Mouse (Mus musculus) left cerebral cortex, adult 9 months (tissue): Measurements from ENCODE around the gene Fgfr2.

ENCODE experiments used
- DNase-seq, 2 experiments: peaks; one replicate each; pipeline ENCODE4 v3.0.0; 2022; ENCODE audit warnings: low spot score in 2 of 2

Fgfr2 gene

GRCm38 (mm10) chr7:132754389-132754750, 368.8 kb downstream of the Fgfr2 start:
- no peak for DNase-seq

DNA sequence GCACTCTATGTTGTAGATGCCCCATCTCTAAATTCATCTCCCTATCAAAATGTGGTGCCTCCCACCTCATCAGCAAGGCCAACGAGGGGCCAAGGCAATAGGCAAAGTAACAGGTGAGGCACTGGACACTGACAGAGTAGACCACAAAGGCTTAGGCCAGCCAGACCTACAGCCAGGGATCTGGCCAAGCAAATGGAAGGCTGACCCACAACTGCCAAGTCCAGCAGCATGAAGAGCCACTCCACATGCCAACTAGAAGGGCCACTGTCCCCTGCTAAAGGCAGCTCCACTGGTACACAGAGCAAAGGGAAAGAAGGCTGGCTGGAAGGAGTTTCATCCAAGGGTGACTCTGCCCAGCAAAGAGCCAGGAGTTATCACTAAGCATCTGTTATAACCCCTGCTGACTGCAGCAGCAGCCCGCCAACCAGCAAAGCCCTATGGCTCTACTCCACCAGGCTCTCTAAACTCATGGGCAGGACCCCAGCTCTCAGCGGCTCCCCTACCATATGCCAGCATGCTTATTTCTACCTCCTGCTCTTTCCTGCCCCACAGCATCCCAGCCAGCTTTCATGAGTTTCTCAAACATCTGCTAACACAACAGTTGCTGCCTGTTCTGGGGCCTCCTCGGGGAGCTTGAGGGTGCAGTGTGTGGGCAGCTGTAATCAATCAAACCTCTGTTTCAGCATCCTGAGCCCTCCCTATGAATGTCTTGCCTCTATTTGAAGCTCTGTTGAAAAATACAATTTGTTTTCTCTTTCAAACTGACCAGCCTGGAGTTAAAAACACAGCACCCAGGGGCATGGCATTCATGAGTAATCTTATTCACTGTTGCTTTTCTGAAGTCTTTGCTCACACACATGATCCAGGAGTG, 369.4 kb downstream of the Fgfr2 start:
- DNase-seq: no peak

DNA sequence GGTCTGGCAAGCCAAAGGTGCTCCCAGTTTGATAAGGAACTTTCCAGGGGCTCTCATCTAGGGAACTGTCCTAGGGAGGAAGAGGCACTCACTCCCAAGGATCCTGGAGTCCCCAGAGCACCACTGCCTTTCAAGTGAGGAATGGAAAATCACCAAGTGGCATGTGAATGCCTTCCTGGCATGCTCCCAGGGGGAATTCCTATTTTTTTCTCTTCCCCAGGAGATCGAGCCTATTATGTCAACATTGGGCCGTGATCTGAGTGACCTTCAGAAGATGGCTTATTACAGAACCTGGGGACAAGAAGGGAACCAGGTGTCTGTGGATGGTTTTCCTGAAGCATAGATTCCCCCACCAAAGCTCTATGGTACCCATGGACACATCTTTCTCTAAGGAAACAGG, 371.4 kb downstream of the Fgfr2 start:
- DNase-seq: no peak

DNA sequence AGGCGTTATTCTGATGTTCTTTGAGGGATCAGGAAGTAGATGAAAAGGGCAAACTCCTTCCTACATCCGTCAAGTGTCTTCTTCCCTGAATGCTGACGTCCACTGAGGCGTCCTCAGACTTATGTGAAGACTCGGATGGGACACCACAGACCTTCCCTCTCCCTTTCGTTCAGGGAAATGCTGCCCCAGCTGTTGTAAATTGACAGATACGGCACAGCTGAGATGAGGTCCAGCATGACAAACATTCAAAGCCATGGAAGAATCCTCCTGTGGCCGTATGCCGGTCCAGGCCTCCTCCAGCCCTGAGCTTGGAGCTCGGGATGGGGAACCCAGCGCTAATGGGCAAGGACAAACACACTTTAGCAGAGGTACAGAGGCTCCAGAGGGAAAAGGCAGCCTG, 373.6 kb downstream of the Fgfr2 start:
- DNase-seq: no peak

GRCm38 (mm10) chr7:132748076-132748769, 374.9 kb downstream of the Fgfr2 start:
- no peak for DNase-seq

GRCm38 (mm10) chr7:132747096-132747495, 376.1 kb downstream of the Fgfr2 start:
- DNase-seq: no peak

DNA sequence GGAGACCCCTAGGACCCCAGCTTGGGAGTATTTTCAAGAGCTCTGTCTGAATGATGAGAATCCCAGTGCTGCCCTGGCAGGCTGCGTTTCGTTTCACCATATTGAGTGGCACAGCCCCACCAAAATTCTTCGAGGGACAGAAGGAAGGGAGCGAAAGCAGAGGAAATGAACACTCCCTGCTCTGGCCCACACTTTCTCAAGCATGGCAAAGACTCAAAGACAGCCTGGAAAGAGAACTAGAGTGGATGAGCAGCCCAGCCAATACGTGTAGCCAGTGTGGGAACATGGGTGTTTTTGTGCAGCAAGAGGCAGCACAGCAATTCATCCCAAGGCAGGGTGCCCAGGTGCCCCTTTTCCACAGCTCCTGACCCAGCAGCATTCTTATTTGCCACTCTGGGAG, 380.2 kb downstream of the Fgfr2 start:
- DNase-seq: no peak

- DNase-seq: no peak
These were observed 383.3 kb downstream of the Fgfr2 start for GRCm38 (mm10) chr7:132739829-132740228.

DNA sequence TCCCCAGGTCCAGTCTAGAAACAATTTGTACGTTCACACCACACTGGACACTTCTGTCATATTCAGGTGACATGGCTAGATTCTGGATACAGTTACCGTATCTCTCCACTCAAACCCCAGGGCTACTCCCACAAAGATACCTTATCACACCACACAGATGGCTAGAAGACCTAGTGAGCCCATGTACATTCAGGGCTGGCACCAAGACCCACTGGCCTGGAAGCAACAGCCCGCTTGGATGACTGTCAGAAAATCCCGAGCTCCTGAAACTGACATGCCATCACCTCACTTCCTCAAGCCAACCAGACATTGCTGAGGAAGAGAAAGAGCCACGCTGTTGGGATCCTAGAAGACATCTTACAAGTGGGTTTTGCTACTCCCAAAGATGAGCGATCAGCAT, 384.3 kb downstream of the Fgfr2 start:
- no peak for DNase-seq

GRCm38 (mm10) chr7:132736099-132736862, 386.9 kb downstream of the Fgfr2 start:
- peak in 1 of 2 experiments; percentile 71 for DNase-seq

DNA sequence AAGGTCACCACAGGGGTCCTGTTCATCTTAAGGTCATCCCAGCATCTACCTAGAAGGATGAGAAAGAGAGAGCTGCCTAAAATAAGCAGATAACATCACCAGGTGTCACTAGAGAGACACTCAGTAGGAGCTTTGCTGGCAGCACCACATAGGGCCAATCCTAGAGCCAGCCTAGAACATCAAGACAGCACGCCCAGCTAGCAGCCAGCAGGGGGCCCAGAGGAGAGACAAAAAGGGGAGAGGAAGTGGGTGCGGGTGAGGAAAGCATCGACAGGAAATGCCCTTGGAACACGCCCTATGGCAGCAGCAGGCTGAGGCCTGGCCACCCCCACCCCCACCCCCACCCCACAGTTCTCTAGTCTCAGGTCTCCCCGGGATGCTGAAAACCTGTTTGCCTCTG, 388.0 kb downstream of the Fgfr2 start:
- DNase-seq: no peak

GRCm38 (mm10) chr7:132734222-132734621, 388.9 kb downstream of the Fgfr2 start:
- no peak for DNase-seq

- DNase-seq: no peak
These were observed 389.6 kb downstream of the Fgfr2 start for GRCm38 (mm10) chr7:132733521-132733920.

GRCm38 (mm10) chr7:132732136-132732789, 390.9 kb downstream of the Fgfr2 start:
- DNase-seq: no peak

GRCm38 (mm10) chr7:132731558-132731957, 391.6 kb downstream of the Fgfr2 start:
- no peak for DNase-seq

- no peak for DNase-seq
These were observed 392.6 kb downstream of the Fgfr2 start for GRCm38 (mm10) chr7:132730510-132730909.

- no peak for DNase-seq
These were observed 393.9 kb downstream of the Fgfr2 start for GRCm38 (mm10) chr7:132729093-132729831.

- no peak for DNase-seq
These were observed 396.9 kb downstream of the Fgfr2 start for GRCm38 (mm10) chr7:132726106-132726861.

DNA sequence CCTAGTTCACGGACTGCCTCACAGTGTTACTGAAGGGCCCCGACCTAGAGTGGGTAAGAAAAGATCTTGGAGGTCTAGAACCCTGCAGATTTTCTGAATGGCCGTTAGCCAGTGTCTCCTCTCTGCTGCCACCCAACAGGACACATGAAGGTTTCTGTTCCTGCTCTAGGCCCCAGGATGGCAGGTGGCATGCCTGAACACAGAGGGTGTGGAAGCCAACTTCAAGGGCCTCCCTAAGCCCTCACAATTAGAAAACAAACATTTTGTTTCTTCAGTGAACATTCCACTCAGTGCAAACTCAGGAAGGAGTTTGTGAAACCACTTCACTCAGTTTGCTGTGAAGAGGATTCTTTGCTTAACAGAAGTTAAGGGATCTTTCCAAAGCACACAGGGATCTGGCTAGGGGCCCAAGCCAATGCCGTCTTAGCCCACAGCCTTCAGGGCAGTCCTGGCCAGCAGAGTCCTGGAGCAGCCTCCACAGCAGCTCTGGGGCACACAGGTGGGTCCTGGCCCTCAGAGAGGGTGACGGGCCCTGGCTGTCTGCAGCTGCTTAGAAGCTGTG, 398.6 kb downstream of the Fgfr2 start:
- no peak for DNase-seq

GRCm38 (mm10) chr7:132723906-132724305, 399.2 kb downstream of the Fgfr2 start:
- no peak for DNase-seq
